Mouse (Mus musculus) c-Kit-negative CD71-positive TER-119-positive erythroid progenitor cells, embryonic 14.5 days (primary cell): ENCODE data around the gene Hdac1.

ENCODE experiments used
- DNase-seq: peaks from one replicate; pipeline ENCODE4 v3.0.0-alpha.2; 2013; ENCODE audit warnings: low read depth, low spot score

Hdac1 gene

DNA sequence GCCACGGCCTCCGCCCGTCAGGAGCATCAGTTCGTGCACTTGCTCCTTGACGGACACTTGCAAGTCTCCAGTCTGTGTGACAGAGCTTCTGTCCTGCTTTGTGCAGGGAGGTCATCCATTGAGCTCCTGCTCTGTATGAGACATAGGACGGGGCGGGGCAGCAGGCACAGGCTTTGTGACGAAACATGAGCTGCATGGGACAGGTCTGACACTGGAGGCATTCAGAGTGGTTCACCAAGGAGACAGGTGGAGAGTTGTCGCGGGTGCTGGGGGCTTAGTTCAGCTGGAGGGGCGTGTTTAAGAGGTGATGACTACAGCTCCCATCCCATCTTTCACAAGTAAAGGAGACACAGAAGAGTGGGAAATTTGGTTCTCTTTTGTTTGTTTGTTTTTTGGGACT, 66.5 kb downstream of the Hdac1 start:
- DNase-seq, result no peak
